Mouse (Mus musculus): ENCODE measurements around the gene Pigr.

- no peak for TF ChIP-seq CTCF (IDR thresholded peaks at IDR 0.05; ENCODE audit: low read depth)
- no peak for TF ChIP-seq EP300 (optimal IDR thresholded peaks at IDR 0.05)
Observed at GRCm38 (mm10) chr1:130832230-130833149, 6.0 kb downstream of the Pigr start.
